Mouse (Mus musculus) liver, embryonic 14 days (tissue): ENCODE results near the gene Faxc. TPM values are rescaled to one million over a fixed set of nuclear protein-coding genes. Genes with fewer than 3 reads are reported as not detected.

ENCODE experiments used
- polyA plus RNA-seq: library from polyadenylated mRNA; depleted of rRNA; stranded (reverse); fragments of >200 nt; gene quantifications from 2 replicates; pipeline ENCODE4 v1.2.3, GENCODE M21; 2012; rRNA removed

The Faxc gene
- polyA plus RNA-seq: 0.05 and 0.10 TPM in 2 replicates

GRCm38 (mm10) chr4:21930971-21931771 is at the start of gene Faxc:
Gene Faxc, plus strand, starts transcription at chr4:21931329.

Other genes with a start within 250 kb of the Faxc start
- not detected in 2 replicates for gene Prdm13, start 245.4 kb upstream of the Faxc start, polyA plus RNA-seq
- 7.2 and 8.1 TPM in 2 replicates for gene Ccnc, start 203.6 kb upstream of the Faxc start, polyA plus RNA-seq
- gene Usp45, start 164.2 kb upstream of the Faxc start, polyA plus RNA-seq: 10.2 and 13.1 TPM in 2 replicates
- 8.5 and 9.2 TPM in 2 replicates for gene Tstd3, start 164.1 kb upstream of the Faxc start, polyA plus RNA-seq
- 57.3 and 59.5 TPM in 2 replicates for gene Pnisr, start 83.7 kb upstream of the Faxc start, polyA plus RNA-seq
- 4.3 and 4.6 TPM in 2 replicates for gene Coq3, start 51.7 kb upstream of the Faxc start, polyA plus RNA-seq